Mouse (Mus musculus) urinary bladder, postnatal 10 days (tissue): ENCODE data around the gene Pga5.

Experiments used
- DNase-seq: peaks from one replicate; pipeline ENCODE4 v3.0.0; 2022; ENCODE audit warnings: low spot score

Gene Pga5

GRCm38 (mm10) chr19:10702125-10702524 lies 24.3 kb upstream of the Pga5 start:
- no peak for DNase-seq

GRCm38 (mm10) chr19:10701013-10701726 lies 23.3 kb upstream of the Pga5 start:
- no peak for DNase-seq

- no peak for DNase-seq
Measured at GRCm38 (mm10) chr19:10699851-10700250, 22.0 kb upstream of the Pga5 start.

- DNase-seq, result no peak
Measured at GRCm38 (mm10) chr19:10698131-10698991, 20.5 kb upstream of the Pga5 start.

DNA sequence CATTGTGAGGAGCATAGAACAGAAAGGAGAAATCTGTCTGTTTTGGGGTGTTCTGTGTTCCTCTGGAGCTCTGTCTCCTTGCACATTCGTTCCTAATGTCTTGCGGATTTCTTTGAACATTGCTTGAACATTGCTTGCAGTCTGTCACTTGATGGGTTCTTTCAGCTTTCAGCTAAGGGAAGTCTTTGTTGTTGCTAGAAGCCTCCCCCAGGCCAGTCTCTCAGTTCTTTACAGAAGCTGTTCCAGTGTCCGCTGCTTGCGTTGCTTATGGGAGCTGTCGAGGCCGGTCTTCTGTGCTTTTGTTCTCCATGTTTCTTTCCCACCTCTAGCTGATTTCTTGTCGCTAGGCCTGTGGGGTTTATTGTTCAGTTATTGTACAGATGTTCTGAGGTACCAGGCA lies 17.9 kb upstream of the Pga5 start:
- DNase-seq, result no peak

- no peak for DNase-seq
Measured at GRCm38 (mm10) chr19:10693926-10694682, 16.2 kb upstream of the Pga5 start.

DNA sequence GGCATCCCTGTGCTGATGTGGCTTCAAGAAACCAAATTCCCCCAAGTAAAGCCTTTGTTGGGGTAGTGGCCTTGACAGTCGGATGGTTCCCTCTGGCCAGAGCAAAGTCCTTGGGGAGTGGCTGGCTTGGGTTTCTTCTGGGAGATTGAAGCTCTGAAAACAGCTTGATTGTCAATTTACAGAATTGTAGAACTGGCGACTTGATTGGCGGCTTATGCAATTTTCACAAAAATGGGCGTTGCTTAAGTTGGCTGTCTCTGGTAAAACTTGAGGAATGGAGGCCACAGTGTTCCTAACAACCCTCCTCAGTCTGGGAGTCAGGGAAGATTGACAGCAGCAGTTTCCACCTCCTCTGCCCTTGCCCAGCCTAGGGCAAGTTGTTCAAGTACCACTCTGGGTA lies 14.5 kb upstream of the Pga5 start:
- DNase-seq, result no peak

- no peak for DNase-seq
Measured at GRCm38 (mm10) chr19:10691660-10692059, 13.8 kb upstream of the Pga5 start.

DNA sequence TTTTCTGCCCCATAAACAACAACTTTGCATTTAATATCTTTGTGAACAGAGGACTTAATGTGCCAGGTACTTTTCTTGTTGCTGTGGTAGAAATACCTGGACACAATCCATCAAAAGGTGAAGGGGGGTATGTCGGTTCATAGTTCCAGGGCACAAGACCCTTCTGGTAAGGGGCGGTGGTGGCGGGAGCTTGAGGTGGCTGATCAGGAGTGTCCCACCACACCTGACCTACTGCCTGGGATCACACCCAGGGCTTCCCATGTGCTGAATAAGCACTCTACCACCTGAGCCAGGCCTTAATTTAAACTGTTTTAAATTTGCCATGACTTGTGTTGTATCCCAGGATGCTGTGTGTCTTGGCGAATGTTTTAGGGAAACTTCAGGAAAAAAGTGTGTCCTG lies 13.2 kb upstream of the Pga5 start:
- DNase-seq, result no peak

- no peak for DNase-seq
Measured at GRCm38 (mm10) chr19:10690336-10690735, 12.5 kb upstream of the Pga5 start.

DNA sequence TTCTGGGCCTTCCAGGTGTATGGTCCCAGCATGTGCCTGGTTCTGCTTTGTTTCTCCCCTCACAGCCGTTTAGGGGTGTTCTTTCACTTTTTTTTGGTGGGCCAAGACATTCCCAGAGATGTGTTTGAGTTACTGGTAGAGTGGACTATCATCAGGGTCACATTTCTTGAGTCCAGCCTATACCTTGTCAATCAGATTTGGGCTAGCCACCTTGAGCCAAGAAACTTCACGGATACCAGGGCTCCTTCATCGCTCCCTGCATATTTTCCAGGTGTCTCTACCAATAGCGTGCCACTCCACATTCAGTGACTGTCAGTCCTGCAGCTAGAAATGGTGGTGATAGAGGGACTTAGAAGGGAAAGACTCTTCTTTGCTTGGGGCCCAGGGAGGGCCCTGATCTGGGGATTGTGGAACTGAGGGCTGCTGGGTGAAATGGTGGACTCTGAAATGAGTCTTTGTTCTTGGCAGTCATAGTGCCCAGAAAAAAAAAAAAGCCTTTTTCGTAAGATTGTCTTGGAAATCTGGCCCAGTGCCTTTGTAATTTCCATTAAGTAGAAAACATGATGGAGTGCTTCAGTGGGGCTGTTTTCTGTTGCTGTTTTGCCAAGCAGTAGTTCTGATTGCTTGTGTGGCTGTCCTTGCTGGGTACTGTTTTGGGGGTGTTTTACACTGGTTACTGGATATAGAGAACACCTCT lies 11.7 kb upstream of the Pga5 start:
- DNase-seq, result no peak

DNA sequence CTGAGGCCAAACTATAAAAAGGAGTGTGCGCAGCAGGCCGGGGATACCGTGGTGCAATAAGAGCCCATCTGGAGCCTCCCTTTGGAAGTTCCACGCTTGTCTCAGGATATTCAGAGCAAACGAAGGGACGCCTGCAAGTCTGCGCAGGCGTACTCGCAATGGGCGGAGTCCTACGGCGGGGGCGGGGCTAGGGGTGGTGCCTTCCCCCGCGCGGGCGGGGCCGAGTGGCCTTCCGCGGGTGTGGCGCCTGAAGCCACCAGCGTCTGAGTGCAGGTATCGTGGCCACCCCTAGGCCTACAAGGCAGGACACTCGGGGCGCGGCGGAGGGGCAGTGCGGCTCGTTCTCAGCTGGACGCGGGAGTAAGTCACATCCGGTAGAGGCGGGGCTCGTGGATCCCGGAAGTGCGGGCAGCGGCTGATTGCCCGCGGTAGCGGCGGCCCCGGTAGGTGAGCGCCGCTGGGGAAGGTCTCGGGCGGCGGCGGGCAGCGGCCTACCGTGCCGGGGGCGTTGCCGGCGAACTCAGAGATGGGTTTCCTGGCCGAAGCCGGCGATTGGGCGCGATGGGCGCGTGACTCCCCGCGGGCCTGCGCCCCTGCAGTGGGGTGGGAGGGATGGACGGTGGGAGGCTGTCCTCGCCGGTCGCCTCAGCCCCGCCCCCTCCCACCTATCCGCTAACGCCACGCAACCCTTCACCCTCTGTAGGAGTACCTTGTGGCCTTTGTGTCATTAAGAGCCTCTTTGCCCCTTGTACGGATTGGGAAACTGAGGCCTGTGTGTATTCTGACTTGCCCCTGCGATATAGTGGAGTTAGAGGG lies 10.9 kb upstream of the Pga5 start, which contains the start of gene Vps37c:
Gene Vps37c, plus strand, starts transcription at position 199 of the 816 bp plus-strand sequence.
- peak; percentile 83 for DNase-seq

DNA sequence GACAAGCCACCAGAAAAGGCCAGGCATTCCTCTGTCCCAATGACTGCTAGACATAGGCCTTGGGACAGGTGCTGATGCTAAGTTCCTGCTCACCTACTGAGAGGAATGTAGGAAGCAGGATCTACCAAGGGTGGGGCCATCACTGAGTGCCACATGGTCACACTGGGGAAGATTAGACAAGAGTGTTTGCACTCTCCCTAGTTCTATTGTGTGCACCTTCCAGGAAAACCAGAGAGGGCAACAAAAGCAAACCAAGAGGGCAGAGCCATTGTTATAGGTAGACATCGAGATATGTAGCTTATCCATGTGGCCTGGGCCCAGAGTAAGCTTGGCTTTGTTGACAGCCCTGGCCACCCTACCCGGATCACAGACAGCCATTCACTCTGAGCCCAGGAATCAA lies 7.9 kb upstream of the Pga5 start:
- no peak for DNase-seq

DNA sequence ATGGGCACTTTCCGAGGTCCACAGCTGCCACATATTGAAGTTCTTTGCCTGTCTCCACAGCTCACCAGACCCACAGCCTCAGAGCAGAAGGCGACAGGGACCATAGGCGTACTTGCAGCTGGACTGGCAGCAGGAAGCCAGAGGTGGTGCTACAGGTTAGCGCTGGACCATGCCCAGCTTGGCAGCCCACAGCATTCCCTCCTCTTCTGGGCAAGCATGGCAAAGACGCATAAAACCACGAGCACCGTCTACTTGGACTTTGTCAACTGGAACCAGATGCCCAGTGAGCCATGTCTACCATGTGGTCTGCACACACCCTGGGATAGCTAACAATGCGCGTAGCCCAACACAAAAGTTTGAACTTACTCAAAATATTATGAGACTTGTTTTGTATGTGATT lies 7.2 kb upstream of the Pga5 start:
- no peak for DNase-seq

DNA sequence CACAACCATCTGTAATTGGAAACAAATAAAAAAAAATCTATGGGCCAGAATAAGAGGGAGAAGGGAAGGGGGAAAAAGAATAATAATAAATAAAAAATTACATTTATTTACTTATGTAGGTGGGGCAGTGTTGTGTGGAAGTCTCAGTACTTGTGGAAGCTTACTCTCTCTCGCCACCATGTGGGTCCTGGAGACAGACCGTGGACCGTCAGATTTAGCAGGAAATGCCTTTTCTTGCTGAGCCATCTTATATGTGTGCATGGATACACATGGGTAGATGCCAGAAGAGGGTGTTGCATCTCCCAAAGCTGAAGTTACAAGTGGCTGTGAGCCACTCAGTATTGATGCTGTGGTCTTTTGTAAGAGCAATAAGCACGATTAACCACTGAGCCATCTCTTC lies 3.7 kb upstream of the Pga5 start:
- no peak for DNase-seq

- no peak for DNase-seq
Measured at GRCm38 (mm10) chr19:10678772-10679067, 849 bp upstream of the Pga5 start.

DNA sequence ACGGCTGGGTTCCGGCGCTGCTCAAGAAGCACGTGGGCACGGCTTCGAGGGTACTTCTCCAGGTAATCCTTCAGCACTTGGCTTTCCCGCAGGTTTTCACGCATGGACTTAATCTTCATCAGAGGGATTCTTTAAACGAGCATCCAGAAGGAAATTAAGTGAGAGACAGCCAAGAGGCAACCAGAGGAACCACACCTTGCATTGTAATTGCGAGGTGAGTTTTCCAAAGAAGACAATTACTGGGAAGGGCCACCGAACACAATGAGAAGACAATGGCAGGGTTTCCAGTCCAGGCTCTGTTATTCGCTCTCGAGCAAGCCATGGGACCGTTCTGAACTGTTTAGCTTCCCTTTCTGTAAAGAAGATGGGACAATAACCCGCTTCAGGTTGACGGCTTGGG lies 1.2 kb downstream of the Pga5 start:
- no peak for DNase-seq

DNA sequence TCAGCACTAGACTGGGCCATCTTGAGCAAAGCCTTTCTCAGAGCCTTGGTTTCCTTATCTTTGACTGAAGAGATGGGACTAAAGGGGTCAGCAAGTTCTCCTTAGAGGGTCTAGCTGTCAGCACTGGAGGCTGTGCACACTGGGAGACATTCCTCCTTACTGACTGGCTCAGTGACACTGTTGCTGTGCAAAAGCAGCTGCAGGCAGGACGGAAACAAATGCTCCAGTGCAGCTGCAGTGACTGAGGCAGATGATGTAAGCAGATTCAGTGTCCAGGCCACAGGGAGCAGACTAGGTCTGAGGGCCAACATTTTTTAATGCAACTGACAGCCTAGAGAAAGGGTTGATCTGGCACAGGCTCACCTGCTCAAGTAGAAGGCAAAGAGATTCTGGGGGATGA lies 4.6 kb downstream of the Pga5 start:
- no peak for DNase-seq

GRCm38 (mm10) chr19:10671854-10672417 lies 5.9 kb downstream of the Pga5 start:
- no peak for DNase-seq

GRCm38 (mm10) chr19:10671319-10671718 lies 6.6 kb downstream of the Pga5 start:
- no peak for DNase-seq

DNA sequence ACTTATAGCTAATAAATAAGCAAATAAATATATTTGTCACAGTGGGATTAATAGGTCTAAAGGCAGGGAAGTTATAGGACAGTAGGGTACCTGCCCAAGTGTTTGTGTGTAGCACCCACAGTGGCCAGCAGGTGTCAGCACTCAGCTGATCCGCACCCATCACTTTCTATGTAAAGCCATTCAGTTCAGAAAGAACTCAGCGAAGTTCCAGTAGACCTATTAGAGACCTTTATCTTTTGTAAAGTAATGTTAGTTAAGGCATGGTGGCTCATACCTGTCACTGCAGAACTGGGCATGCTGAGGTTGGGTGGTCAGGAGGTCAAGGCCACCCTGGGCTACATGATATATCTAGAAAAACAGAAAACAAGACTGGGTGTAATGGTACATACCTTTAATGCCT lies 12.4 kb downstream of the Pga5 start:
- no peak for DNase-seq
